Mouse (Mus musculus) bone marrow macrophage, adult 2 months (primary cell): ENCODE results near the gene Sumf1.

ENCODE experiments used
- CTCF ChIP-seq: IDR thresholded peaks from 2 replicates; pipeline ENCODE4 v1.5.1; 2012; ENCODE audit warnings: low read depth, mild to moderate bottlenecking, low read length, moderate library complexity
- POLR2A ChIP-seq: IDR thresholded peaks from 2 replicates; pipeline ENCODE4 v1.6.1; 2012; ENCODE audit warnings: mild to moderate bottlenecking, low read depth, low read length, borderline replicate concordance

- TF ChIP-seq CTCF (no peak), POLR2A (no peak)
Measured at GRCm38 (mm10) chr6:108152081-108152480, 33.3 kb downstream of the Sumf1 start.
